Mouse (Mus musculus): ENCODE data around the gene Tenm4. TPM values are rescaled to one million over a fixed set of nuclear protein-coding genes. Genes with fewer than 3 reads are reported as not detected.
A peak's percentile ranks its signal among the peaks of the same experiment; 100 is the strongest.

The Tenm4 gene
- polyA plus RNA-seq, 1 experiment from 2014 or later, result 45.8 TPM

GRCm38 (mm10) chr7:96482953-96483352, 311.9 kb downstream of the Tenm4 start:
- no peak for ATAC-seq (ENCODE audit: insufficient number of reproducible peaks, insufficient read depth, low FRiP score, low TSS enrichment, low read depth)
- Histone ChIP-seq H3K4me3 (replicated peaks) (no peak overlapping the region), H3K9me3 (no peaks in the 10 kb centered on the region), H3K36me3 (no peaks in the 10 kb centered on the region), H3K27me3 (no peaks in the 10 kb centered on the region; the same call in 1 of the 2 replicates), H3K4me2 (no peak overlapping the region), H3K27ac (no peak overlapping the region), H3K4me1 (replicated peaks) (peaks cover 10% of the 10 kb centered on the region), H3K9ac (replicated peaks) (no peak overlapping the region)
- WGBS, result 74% methylated on average over 8 of the region's 8 CpGs

- 56% methylated on average over 1 of the region's 1 CpGs for WGBS
- peaks cover 10% of the 10 kb centered on the region for H3K4me1 ChIP-seq (replicated peaks)
- H3K27ac ChIP-seq, result no peak overlapping the region
- H3K4me3 ChIP-seq (replicated peaks), result no peak overlapping the region
- H3K4me2 ChIP-seq, result no peak overlapping the region
- no peaks in the 10 kb centered on the region; the same call in 1 of the 2 replicates for H3K27me3 ChIP-seq
- H3K9me3 ChIP-seq, result no peaks in the 10 kb centered on the region
- ATAC-seq (ENCODE audit: insufficient number of reproducible peaks, insufficient read depth, low FRiP score, low TSS enrichment, low read depth), result peak; percentile 4; the same call in 1 of the 2 replicates
- no peaks in the 10 kb centered on the region for H3K36me3 ChIP-seq
- no peak overlapping the region for H3K9ac ChIP-seq (replicated peaks)
Observed at GRCm38 (mm10) chr7:96484006-96484581, 313.0 kb downstream of the Tenm4 start.

GRCm38 (mm10) chr7:96489348-96490076, 318.5 kb downstream of the Tenm4 start:
- Histone ChIP-seq H3K36me3 (no peaks in the 10 kb centered on the region), H3K4me2 (no peak overlapping the region), H3K27ac (no peak overlapping the region), H3K9ac (replicated peaks) (no peak overlapping the region), H3K9me3 (no peaks in the 10 kb centered on the region), H3K4me1 (replicated peaks) (no peaks in the 10 kb centered on the region), H3K27me3 (no peaks in the 10 kb centered on the region), H3K4me3 (replicated peaks) (no peak overlapping the region)
- 86% methylated on average over 6 of the region's 6 CpGs for WGBS
- ATAC-seq (ENCODE audit: insufficient number of reproducible peaks, insufficient read depth, low FRiP score, low TSS enrichment, low read depth), result no peak

- no peak overlapping the region for H3K9ac ChIP-seq (replicated peaks)
- no peak overlapping the region for H3K27ac ChIP-seq
- WGBS, result 69% methylated on average over 2 of the region's 2 CpGs
- no peaks in the 10 kb centered on the region for H3K27me3 ChIP-seq
- H3K4me3 ChIP-seq (replicated peaks), result no peak overlapping the region
- H3K4me1 ChIP-seq (replicated peaks), result no peaks in the 10 kb centered on the region
- no peaks in the 10 kb centered on the region for H3K9me3 ChIP-seq
- H3K4me2 ChIP-seq, result no peak overlapping the region
- ATAC-seq (ENCODE audit: insufficient number of reproducible peaks, insufficient read depth, low FRiP score, low TSS enrichment, low read depth), result no peak
- H3K36me3 ChIP-seq, result 0 out of 2 replicates have a peak, but pooled peaks cover 2% of the 10 kb centered on the region
Observed at GRCm38 (mm10) chr7:96491896-96492295, 320.9 kb downstream of the Tenm4 start.

GRCm38 (mm10) chr7:96492696-96493095, 321.6 kb downstream of the Tenm4 start:
- 90% methylated on average over 7 of the region's 7 CpGs for WGBS
- H3K4me3 ChIP-seq (replicated peaks), result no peak overlapping the region
- ATAC-seq (ENCODE audit: insufficient number of reproducible peaks, insufficient read depth, low FRiP score, low TSS enrichment, low read depth), result no peak

GRCm38 (mm10) chr7:96494057-96494456, 323.0 kb downstream of the Tenm4 start:
- Histone ChIP-seq H3K27ac (no peak overlapping the region), H3K27me3 (no peaks in the 10 kb centered on the region), H3K4me3 (replicated peaks) (no peak overlapping the region), H3K9ac (replicated peaks) (no peak overlapping the region), H3K9me3 (no peaks in the 10 kb centered on the region), H3K4me2 (no peak overlapping the region), H3K4me1 (replicated peaks) (no peaks in the 10 kb centered on the region), H3K36me3 (0 out of 2 replicates have a peak, but pooled peaks cover 5% of the 10 kb centered on the region)
- ATAC-seq (ENCODE audit: insufficient number of reproducible peaks, insufficient read depth, low FRiP score, low TSS enrichment, low read depth), result no peak
- WGBS, result 79% methylated on average over 16 of the region's 16 CpGs

More at GRCm38 (mm10) chr7:96492696-96493095, 321.6 kb downstream of the Tenm4 start:
- Histone ChIP-seq H3K9ac (replicated peaks) (no peak overlapping the region), H3K27ac (no peak overlapping the region), H3K36me3 (0 out of 2 replicates have a peak, but pooled peaks cover 5% of the 10 kb centered on the region), H3K4me2 (no peak overlapping the region), H3K27me3 (no peaks in the 10 kb centered on the region), H3K4me1 (replicated peaks) (no peaks in the 10 kb centered on the region), H3K9me3 (no peaks in the 10 kb centered on the region)

GRCm38 (mm10) chr7:96500108-96500507, 329.1 kb downstream of the Tenm4 start:
- 91% methylated on average over 5 of the region's 5 CpGs for WGBS
- Histone ChIP-seq H3K9ac (replicated peaks) (no peak overlapping the region), H3K4me2 (no peak overlapping the region), H3K27ac (no peak overlapping the region), H3K9me3 (no peaks in the 10 kb centered on the region), H3K4me3 (replicated peaks) (no peak overlapping the region), H3K4me1 (replicated peaks) (peaks cover 9% of the 10 kb centered on the region), H3K27me3 (no peaks in the 10 kb centered on the region), H3K36me3 (0 out of 2 replicates have a peak, but pooled peaks cover 5% of the 10 kb centered on the region)
- no peak for ATAC-seq (ENCODE audit: insufficient number of reproducible peaks, insufficient read depth, low FRiP score, low TSS enrichment, low read depth)

- no peaks in the 10 kb centered on the region for H3K27me3 ChIP-seq
- peaks cover 15% of the 10 kb centered on the region for H3K4me1 ChIP-seq (replicated peaks)
- ATAC-seq (ENCODE audit: insufficient number of reproducible peaks, insufficient read depth, low FRiP score, low TSS enrichment, low read depth), result no peak
- no peak overlapping the region for H3K27ac ChIP-seq
- H3K9ac ChIP-seq (replicated peaks), result no peak overlapping the region
- no peak overlapping the region for H3K4me2 ChIP-seq
- no peak overlapping the region for H3K4me3 ChIP-seq (replicated peaks)
- H3K36me3 ChIP-seq, result 0 out of 2 replicates have a peak, but pooled peaks cover 5% of the 10 kb centered on the region
- 77% methylated on average over 4 of the region's 4 CpGs for WGBS
- no peaks in the 10 kb centered on the region for H3K9me3 ChIP-seq
Observed at GRCm38 (mm10) chr7:96500797-96501196, 329.8 kb downstream of the Tenm4 start.

- Histone ChIP-seq H3K27me3 (no peaks in the 10 kb centered on the region), H3K4me2 (no peak overlapping the region), H3K4me3 (replicated peaks) (no peak overlapping the region), H3K36me3 (no peaks in the 10 kb centered on the region), H3K9ac (replicated peaks) (no peak overlapping the region), H3K4me1 (replicated peaks) (peaks cover 16% of the 10 kb centered on the region), H3K9me3 (no peaks in the 10 kb centered on the region), H3K27ac (no peak overlapping the region)
- no peak for ATAC-seq (ENCODE audit: insufficient number of reproducible peaks, insufficient read depth, low FRiP score, low TSS enrichment, low read depth)
- WGBS, result 62% methylated on average over 11 of the region's 11 CpGs
Observed at GRCm38 (mm10) chr7:96502321-96502973, 331.4 kb downstream of the Tenm4 start.

- Histone ChIP-seq H3K4me3 (replicated peaks) (no peak overlapping the region), H3K36me3 (no peaks in the 10 kb centered on the region), H3K27ac (no peak overlapping the region), H3K4me2 (no peak overlapping the region), H3K9me3 (no peaks in the 10 kb centered on the region), H3K4me1 (replicated peaks) (peaks cover 13% of the 10 kb centered on the region), H3K27me3 (no peaks in the 10 kb centered on the region), H3K9ac (replicated peaks) (no peak overlapping the region)
- no peak for ATAC-seq (ENCODE audit: insufficient number of reproducible peaks, insufficient read depth, low FRiP score, low TSS enrichment, low read depth)
- 43% methylated on average over 6 of the region's 6 CpGs for WGBS
Observed at GRCm38 (mm10) chr7:96505538-96505937, 334.5 kb downstream of the Tenm4 start.

GRCm38 (mm10) chr7:96507046-96507445, 336.0 kb downstream of the Tenm4 start:
- Histone ChIP-seq H3K36me3 (no peaks in the 10 kb centered on the region), H3K4me2 (no peak overlapping the region), H3K4me1 (replicated peaks) (peaks cover 28% of the 10 kb centered on the region), H3K4me3 (replicated peaks) (no peak overlapping the region), H3K9ac (replicated peaks) (no peak overlapping the region), H3K9me3 (no peaks in the 10 kb centered on the region), H3K27me3 (no peaks in the 10 kb centered on the region), H3K27ac (no peak overlapping the region)
- ATAC-seq (ENCODE audit: insufficient number of reproducible peaks, insufficient read depth, low FRiP score, low TSS enrichment, low read depth), result no peak
- WGBS, result 72% methylated on average over 8 of the region's 8 CpGs
